ENCODE assay signal across 19 mouse cellular contexts in genomic region chr3:60616147-60616546, GRCm38 (mm10).
A peak's percentile ranks its signal among the peaks of the same experiment; 100 is the strongest.
DNase-seq lines count a peak whose midpoint lies in the region; ATAC-seq and TF ChIP-seq lines count a peak whose summit lies in the region.
"Had no signal": no experiment of that assay in that cellular context is flagged by ENCODE, and none has a peak within 500 bp of the region (broad histone marks: within the 10 kb centered on the region; RNA-seq: fewer than 3 reads in every experiment).

No protein-coding gene starts in this region.

- H3K4me3 ChIP-seq in left cerebral cortex, adult 2 months: no peak overlapping the region
- no peak overlapping the region for H3K4me3 ChIP-seq in C2C12 (ENCODE audit: insufficient read depth, poor library complexity, severe bottlenecking)
- H3K4me3 ChIP-seq: forebrain, embryonic 12.5 days; heart, embryonic 15.5 days; limb, embryonic 12.5 days; midbrain, embryonic 12.5 days; neural tube, embryonic 13.5 days had no signal

- 0 out of 2 replicates have a peak overlapping the region, but pooled peaks have one; percentile 40 for H3K27ac ChIP-seq in left cerebral cortex, adult 2 months
- H3K27ac ChIP-seq: forebrain, embryonic 12.5 days; limb, embryonic 12.5 days; midbrain, embryonic 12.5 days; neural tube, embryonic 13.5 days had no signal

- H3K79me2 ChIP-seq in C2C12 (ENCODE audit: control insufficient read depth, insufficient read depth): peaks cover 53% of the 10 kb centered on the region

- H3K36me3 ChIP-seq in C2C12 (ENCODE audit: control insufficient read depth, insufficient read depth): peaks cover 79% of the 10 kb centered on the region
- H3K36me3 ChIP-seq: forebrain, embryonic 12.5 days; midbrain, embryonic 12.5 days; neural tube, embryonic 13.5 days had no signal

- H3K79me3 ChIP-seq in C2C12 (ENCODE audit: low read depth): peaks cover 21% of the 10 kb centered on the region

- peak; percentile 46; the same call in 1 of the 2 replicates for ATAC-seq in megakaryocyte progenitor cell, adult 5-6 weeks (replicated peaks; ENCODE audit: poor library complexity)
- ATAC-seq: liver, postnatal 0 days had no signal

- DNase-seq in left cerebral cortex, adult 2 months (ENCODE audit: extremely low spot score in 1 of 2, low spot score in 2 of 2): no peak
- DNase-seq in left cerebral cortex, adult 18-20 months (ENCODE audit: low spot score in 2 of 2): no peak
- DNase-seq in NIH3T3 (ENCODE audit: low read depth): peak; percentile 42
- DNase-seq in thymus, postnatal 25 days: no peak
- no peak for DNase-seq in spleen, adult 18-20 months
- no peak for DNase-seq in frontal cortex, postnatal 10 days (ENCODE audit: low spot score in 2 of 2)
- DNase-seq: cerebellum, adult 11-12 months; cerebellum, postnatal 25 days; heart, adult 18-20 months; liver, postnatal 0 days; lung, postnatal 4 days; right cerebral cortex, postnatal 25 days had no signal

- TF ChIP-seq CTCF in left cerebral cortex, adult 2 months (IDR thresholded peaks at IDR 0.05): no peak
- no peak for TF ChIP-seq CTCF in C2C12 (IDR thresholded peaks at IDR 0.05; ENCODE audit: control insufficient read depth, insufficient read depth, insufficient read length)

- intact Hi-C loops in left cerebral cortex, adult 2 months (cut with DNase I): no loop called here

- H3K27me3 ChIP-seq in C2C12 (ENCODE audit: control insufficient read depth, insufficient read depth, insufficient read length): no peaks in the 10 kb centered on the region
- H3K27me3 ChIP-seq: forebrain, embryonic 12.5 days; heart, embryonic 15.5 days; limb, embryonic 12.5 days; midbrain, embryonic 12.5 days; neural tube, embryonic 13.5 days had no signal

- H3ac ChIP-seq in C2C12 (ENCODE audit: control insufficient read depth, insufficient read length, low read depth): no peak overlapping the region

TF ChIP-seq in C2C12, 6 proteins besides CTCF, POLR2A, EP300 and RAD21:
- TF ChIP-seq FOSL1 (IDR thresholded peaks at IDR 0.05; ENCODE audit: insufficient read depth, low read length, poor library complexity, severe bottlenecking) (peak; percentile 93), MYOD1 (IDR thresholded peaks at IDR 0.05; ENCODE audit: control insufficient read depth, insufficient read length, low read depth) (no peak)
TF ChIP-seq in C2C12: peak in this region for 1.
